12 mouse cellular contexts compared by ENCODE assay signal in the genomic region with DNA sequence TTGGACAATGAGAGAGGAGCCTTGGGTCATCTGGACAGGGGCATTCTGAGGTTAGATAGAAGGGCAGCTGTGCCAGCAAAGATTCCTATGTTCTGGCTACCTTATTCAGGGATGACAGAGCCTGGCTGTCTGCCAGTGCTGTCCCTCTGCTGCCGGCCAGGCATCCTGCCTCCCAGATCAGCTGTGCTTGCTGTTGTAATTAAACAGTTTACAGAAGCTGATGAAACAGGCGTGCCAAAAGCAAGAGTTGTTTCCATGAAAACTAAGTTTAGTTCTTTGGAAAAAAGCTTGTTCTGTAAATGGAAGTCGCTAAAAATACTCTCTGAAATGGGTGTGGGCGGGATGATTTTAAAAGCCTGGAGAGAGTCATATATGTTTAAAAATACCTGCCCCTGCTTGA. TPM values are rescaled to one million over a fixed set of nuclear protein-coding genes. Genes with fewer than 3 reads are reported as not detected.
A peak's percentile ranks its signal among the peaks of the same experiment; 100 is the strongest.
DNase-seq lines count a peak whose midpoint lies in the region; ATAC-seq lines count a peak whose summit lies in the region.
"Had no signal": no experiment of that assay in that cellular context is flagged by ENCODE, and none has a peak within 500 bp of the region (broad histone marks: within the 10 kb centered on the region; RNA-seq: fewer than 3 reads in every experiment).

No protein-coding gene starts in this region.

- 0 out of 2 replicates have a peak, but pooled peaks cover 3% of the 10 kb centered on the region for H3K9me3 ChIP-seq in liver, embryonic 12.5 days (replicated peaks)

- no peaks in the 10 kb centered on the region for H3K36me3 ChIP-seq in liver, embryonic 12.5 days

- no peak for ATAC-seq in liver, embryonic 12.5 days
- ATAC-seq: Patski had no signal

- WGBS in liver, embryonic 12.5 days (ENCODE audit: insufficient replicate concordance) = 58% methylated on average over 4 of the region's 4 CpGs

- H3K4me2 ChIP-seq in liver, embryonic 12.5 days = no peak overlapping the region

- no peak overlapping the region for H3K9ac ChIP-seq in liver, embryonic 12.5 days

- peak; percentile 15 for DNase-seq in adrenal gland, postnatal 25 days
- no peak for DNase-seq in adrenal gland, postnatal 4 days (ENCODE audit: low spot score in 2 of 2)
- DNase-seq in kidney, postnatal 14 days = peak; percentile 12
- no peak for DNase-seq in kidney, adult 8-10 months
- DNase-seq in Muller cell, postnatal 12 days (ENCODE audit: inconsistent ontology term) = peak; percentile 83
- DNase-seq in left cerebral cortex, postnatal 25 days (ENCODE audit: low spot score in 2 of 2) = peak; percentile 62 to 79
- no peak for DNase-seq in ovary, postnatal 36 days (ENCODE audit: low spot score)
- DNase-seq: kidney, adult 11 months had no signal

- no peaks in the 10 kb centered on the region for H3K27me3 ChIP-seq in liver, embryonic 12.5 days (replicated peaks)
- H3K27me3 ChIP-seq: megakaryocyte, embryonic 14.5 days had no signal

- intact Hi-C loops in left cerebral cortex, postnatal 25 days (cut with DNase I) = loop anchor here (5.0 kb wide), 2 partner anchors 43 to 158 kb away; no protein-coding TSS in a partner anchor

- H3K4me1 ChIP-seq in liver, embryonic 12.5 days = no peaks in the 10 kb centered on the region
- H3K4me1 ChIP-seq: megakaryocyte, embryonic 14.5 days had no signal

- H3K4me3 ChIP-seq in liver, embryonic 12.5 days = no peak overlapping the region
- H3K4me3 ChIP-seq: megakaryocyte, embryonic 14.5 days had no signal

- H3K27ac ChIP-seq in liver, embryonic 12.5 days = no peak overlapping the region

RNA-seq across cellular contexts. Expression of a gene that starts 56.6 kb away (rescaled TPM):
- total RNA-seq in adrenal gland, postnatal 25 days (2021) = not detected in 2 replicates
- under 1 TPM in 1 of 2 experiments, not detected in 1; 0.34 TPM for total RNA-seq in adrenal gland, postnatal 4 days (2021)
- 100 to 1,000 TPM; 122 to 132 TPM for total RNA-seq in left cerebral cortex, postnatal 25 days (2021)
- polyA plus RNA-seq in liver, embryonic 12.5 days (2016; fragmentation: Nextera tagmentation; extraction: Ambion mirVana) = not detected in 2 replicates
- polyA plus RNA-seq: heart, embryonic 16.5 days; Patski had no signal

Comparison
In these comparisons a context has a peak if more than half of its experiments do, and no peak if none do; other contexts are left out.
1. DNase-seq: peak in adrenal gland, postnatal 25 days (single experiment), kidney, postnatal 14 days (single experiment), Muller cell, postnatal 12 days (single experiment) and left cerebral cortex, postnatal 25 days (2 of 2); none in adrenal gland, postnatal 4 days (0 of 2), kidney, adult 8-10 months (0 of 2) and ovary, postnatal 36 days (single experiment).
2. RNA of a gene that starts 56.6 kb away (total RNA-seq): 122 to 132 TPM in left cerebral cortex, postnatal 25 days; 0.34 TPM in adrenal gland, postnatal 4 days and not detected in adrenal gland, postnatal 25 days; every median in the first group is over 10 times any median in the second.